Mouse (Mus musculus) small intestine, adult 2 months (tissue): ENCODE results near the gene Btg1.

ENCODE experiments used
- CTCF ChIP-seq: fragments of 200-500 bp; IDR thresholded peaks from 2 replicates; pipeline ENCODE4 v1.5.1; 2012; ENCODE audit warnings: low read depth, mild to moderate bottlenecking, control low read depth, inconsistent platforms, low read length, moderate library complexity, mixed read lengths; ENCODE audit not compliant: insufficient replicate concordance, insufficient read length; ENCODE audit errors: extremely low read depth
- POLR2A ChIP-seq: fragments of 200-500 bp; IDR thresholded peaks from 2 replicates; pipeline ENCODE4 v1.6.1; 2012; ENCODE audit warnings: low read depth, mild to moderate bottlenecking, control low read depth, inconsistent platforms, low read length, moderate library complexity

- no peak for TF ChIP-seq CTCF
- no peak for TF ChIP-seq POLR2A
Measured at GRCm38 (mm10) chr10:96609356-96610345, 7.2 kb upstream of the Btg1 start.
